Mouse (Mus musculus) cerebral cortex, adult 2 months (tissue): ENCODE data around the gene Ankrd44.

Experiments
- WGBS: fragments of 180-500 bp; shearing (Covaris S2); methylation state at CpG from one replicate; pipeline ENCODE4 v1.1.7; 2018; 5-methylcytosine and 5-hydroxymethylcytosine counted together

The Ankrd44 gene

GRCm38 (mm10) chr1:54887873-54888272 is 38.3 kb downstream of the Ankrd44 start:
- 86% methylated on average over 3 of the region's 3 CpGs for WGBS

- WGBS: 85% methylated on average over 2 of the region's 2 CpGs
Observed at GRCm38 (mm10) chr1:54882856-54883467, 43.2 kb downstream of the Ankrd44 start.

DNA sequence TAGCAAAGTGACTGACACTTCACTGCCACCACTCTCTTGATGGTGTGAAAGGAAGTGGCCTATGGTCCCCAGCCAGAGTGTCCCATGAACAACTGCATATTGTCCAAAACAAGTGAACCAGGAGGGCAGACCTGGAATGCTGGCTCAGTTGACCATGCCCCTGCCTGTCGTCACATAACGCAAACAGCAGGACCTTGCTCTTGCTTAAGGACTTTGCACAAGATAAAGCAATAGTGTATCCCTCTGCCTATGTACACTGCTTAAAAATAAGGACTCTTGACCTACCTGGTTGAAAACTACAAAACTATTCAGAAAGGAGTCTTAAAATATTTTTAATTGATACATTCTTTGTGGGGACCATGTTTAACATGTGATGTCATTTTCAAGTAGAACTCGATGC is 44.7 kb downstream of the Ankrd44 start:
- 86% methylated on average over 3 of the region's 3 CpGs for WGBS

- 53% methylated on average over 10 of the region's 10 CpGs for WGBS
Observed at GRCm38 (mm10) chr1:54877423-54878073, 48.6 kb downstream of the Ankrd44 start.

DNA sequence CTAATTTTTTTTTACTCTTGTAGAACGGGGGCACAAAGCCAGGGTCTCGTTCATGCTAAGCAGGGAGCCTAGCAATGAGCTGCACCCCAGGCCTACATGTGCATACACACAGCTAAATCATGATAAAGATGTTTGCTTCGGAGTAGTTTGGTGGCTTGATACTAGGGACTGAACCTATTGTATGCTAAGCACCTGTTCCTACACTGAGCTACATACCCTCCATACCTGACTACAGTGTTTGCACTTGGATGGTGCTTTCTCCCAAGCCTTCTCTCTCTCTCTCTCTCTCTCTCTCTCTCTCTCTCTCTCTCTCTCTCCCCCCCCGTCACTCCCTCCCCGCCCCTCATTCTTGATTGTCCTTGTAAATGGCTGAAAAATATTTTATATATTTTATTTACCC is 49.2 kb downstream of the Ankrd44 start:
- WGBS: 82% methylated on average over 5 of the region's 5 CpGs

- 92% methylated on average over 6 of the region's 6 CpGs for WGBS
Observed at GRCm38 (mm10) chr1:54874094-54874493, 52.1 kb downstream of the Ankrd44 start.

DNA sequence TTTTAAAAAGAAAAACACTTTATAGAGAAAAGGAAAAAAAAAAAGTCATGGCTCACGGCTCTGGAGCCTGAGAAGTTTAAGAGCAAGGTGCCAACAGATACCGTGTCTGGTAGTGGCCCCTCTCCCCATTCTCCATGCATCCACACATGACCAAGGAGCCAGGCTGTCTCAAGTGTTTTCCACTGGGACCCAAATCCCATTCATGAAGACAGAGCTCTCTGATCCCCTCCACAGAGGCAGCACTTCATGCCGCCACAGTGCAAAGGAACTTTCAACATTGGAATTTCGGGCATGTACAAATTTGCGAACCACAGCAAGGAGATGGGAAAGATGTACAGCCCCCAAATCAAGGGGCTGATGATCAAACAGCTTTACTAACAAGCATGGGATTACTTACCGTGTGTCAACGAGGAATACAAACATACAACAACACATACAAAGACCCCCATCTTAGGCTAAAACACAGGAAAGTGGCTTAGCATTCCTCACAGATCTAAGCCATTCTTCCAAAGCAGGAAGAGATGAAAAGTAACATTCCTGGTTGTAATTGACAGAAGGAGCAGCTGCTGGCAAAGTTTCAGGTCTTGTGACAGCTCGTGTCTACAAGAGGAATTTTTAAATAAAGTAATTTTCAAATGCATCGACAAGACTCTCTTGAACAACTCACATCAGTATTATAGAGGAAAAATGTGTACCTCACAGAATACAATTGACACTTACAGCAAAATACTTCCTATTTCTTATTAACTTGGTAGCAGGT is 53.1 kb downstream of the Ankrd44 start:
- WGBS: 70% methylated on average over 9 of the region's 9 CpGs

DNA sequence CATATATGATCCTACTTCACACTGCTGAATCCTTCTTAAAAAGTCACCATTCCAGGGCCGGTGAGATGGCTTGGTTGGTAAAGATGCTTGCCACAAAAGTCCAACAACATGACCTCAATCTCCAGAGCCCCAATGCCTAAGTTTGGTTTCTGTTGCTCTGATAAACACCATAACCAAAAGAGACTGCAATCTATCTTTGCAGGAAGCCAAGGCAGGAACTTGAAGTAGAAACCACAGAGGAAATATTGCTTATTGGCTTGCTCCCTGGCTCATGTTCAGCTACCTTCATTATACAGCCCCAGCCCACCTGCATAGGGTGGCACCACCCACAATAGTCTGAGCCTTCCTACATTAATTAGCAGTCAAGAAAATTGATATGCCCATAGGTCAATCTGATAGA is 54.9 kb downstream of the Ankrd44 start:
- 94% methylated on average over 1 of the region's 1 CpGs for WGBS

DNA sequence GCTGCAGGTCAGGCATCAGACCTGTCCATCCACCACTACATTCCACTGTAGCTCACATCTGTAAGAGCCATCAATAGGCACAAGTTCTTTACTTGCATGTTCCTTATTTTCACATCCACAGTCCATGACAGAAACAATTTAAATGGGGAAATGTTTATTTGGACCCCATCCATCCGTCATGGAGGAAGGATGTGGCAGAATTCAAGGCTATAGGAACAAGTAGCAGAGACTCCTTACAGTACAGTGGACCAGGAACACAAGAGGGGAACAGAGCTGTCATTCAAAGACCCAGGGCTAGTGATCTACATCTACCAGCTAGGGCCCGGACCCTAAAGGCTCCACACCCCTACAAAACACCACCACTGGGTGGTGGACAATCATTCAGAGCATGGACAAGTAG is 55.6 kb downstream of the Ankrd44 start:
- 92% methylated on average over 2 of the region's 2 CpGs for WGBS

DNA sequence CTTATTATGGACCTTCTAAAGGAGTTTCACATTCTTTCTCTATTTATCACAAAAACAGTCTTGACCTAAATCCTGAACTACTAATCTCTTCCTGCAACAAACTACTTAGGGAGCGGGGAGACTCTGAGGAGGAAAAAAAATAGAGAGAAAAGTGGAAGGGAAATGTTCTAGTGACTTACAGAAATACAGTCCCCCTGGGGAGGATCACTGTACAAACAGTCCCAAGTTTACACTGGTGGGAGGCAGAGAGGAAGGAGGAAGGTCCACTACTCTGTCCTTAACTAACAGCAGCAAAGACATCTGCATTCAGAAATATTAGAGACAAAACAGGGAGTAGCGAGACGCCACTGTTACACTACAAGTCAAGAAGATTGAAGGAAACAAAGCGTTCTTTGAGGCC is 59.0 kb downstream of the Ankrd44 start:
- WGBS: 64% methylated on average over 4 of the region's 4 CpGs

DNA sequence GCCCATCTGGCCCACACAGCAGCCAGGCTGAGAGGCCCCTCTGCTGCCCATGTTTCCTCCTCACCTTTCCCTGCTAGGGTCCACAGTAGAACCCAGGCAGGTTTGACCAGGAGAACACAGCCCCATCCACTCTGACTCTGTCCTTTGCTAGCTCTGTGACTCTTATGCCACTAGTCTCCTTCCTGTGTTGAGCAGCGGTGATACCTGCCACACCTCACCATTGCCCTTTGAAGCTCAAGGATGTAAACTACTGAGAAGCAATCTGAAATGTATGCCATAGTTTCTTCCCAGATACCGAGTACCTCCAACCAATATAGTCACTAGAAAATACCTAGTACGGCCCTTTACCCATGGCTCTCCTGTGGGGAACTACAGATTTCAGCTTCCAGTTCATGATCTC is 60.1 kb downstream of the Ankrd44 start:
- WGBS: 90% methylated on average over 3 of the region's 3 CpGs

- 91% methylated on average over 7 of the region's 7 CpGs for WGBS
Observed at GRCm38 (mm10) chr1:54864928-54865652, 61.1 kb downstream of the Ankrd44 start.

GRCm38 (mm10) chr1:54860361-54860760 is 65.8 kb downstream of the Ankrd44 start:
- 90% methylated on average over 5 of the region's 5 CpGs for WGBS

- 98% methylated on average over 2 of the region's 2 CpGs for WGBS
Observed at GRCm38 (mm10) chr1:54858898-54859297, 67.3 kb downstream of the Ankrd44 start.

DNA sequence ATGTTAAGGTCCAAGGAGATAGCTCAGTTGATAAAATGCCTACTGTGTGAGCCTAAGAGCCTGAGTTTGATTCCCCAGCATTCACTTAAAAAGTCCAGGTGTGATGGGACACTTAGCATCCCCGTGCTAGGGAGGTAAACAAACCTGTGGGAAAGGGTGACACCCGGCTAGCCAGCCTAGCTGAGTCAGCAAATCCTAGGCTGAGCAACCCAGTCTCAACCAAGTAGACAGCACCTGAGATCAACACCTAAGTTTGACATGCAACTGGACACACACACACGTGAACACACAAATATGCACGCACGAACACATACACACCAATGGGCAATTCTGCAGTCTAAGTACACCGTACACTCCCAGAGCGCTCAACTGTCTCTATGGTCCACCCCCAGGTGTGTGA is 69.7 kb downstream of the Ankrd44 start:
- WGBS: 94% methylated on average over 7 of the region's 7 CpGs

DNA sequence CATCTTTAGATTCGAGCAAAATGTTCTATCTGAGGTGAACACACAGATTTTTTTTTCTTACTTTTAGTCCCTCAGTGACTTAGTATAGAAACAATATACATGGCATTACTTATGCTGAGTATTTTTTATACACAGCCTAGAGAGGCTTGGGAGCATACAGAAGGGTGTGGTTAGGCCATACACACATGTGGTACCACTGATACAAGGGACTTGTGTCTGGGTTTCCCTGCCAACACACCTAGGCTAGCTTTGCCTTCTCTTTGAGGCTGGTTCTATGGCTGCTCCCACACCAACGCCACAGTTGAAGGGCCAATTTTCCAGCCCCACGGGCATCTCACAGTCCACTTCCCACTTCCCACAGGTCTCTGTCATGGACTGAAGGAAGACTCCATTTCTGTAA is 70.2 kb downstream of the Ankrd44 start:
- 82% methylated on average over 3 of the region's 3 CpGs for WGBS

GRCm38 (mm10) chr1:54854388-54854787 is 71.8 kb downstream of the Ankrd44 start:
- WGBS: 92% methylated on average over 1 of the region's 1 CpGs

DNA sequence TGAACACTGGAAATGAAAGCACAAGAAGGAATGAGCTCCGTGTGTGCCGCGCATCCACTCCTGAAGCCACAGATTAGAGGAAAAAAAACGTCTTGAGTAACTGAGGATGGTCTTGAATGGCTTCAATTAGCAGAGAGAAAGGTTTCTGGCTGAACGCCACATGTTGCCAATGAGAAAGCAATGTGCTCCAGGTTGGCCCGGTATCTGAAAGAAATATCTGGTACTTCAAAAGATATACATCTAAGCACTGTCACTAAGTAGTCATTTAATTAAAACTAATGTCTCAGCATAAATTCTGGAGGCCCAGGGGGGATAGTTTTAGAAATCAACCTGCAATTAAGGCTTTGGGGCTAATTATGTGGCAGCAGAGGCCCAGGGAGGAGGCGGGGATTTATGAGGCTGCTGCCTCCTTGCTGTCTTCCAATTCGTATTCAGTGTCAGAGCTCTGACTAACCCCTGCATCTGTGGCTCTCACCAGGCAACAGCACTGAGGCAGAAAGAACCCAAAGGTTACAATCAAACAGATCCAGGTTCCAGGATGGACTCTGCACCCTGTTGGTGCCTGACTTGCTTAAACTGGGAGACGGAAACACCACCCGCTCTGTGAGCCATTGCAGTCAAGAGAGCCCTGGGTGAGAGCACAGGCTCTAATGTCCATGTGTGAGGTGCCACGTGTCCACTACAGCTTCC is 72.7 kb downstream of the Ankrd44 start:
- WGBS: 82% methylated on average over 11 of the region's 11 CpGs

DNA sequence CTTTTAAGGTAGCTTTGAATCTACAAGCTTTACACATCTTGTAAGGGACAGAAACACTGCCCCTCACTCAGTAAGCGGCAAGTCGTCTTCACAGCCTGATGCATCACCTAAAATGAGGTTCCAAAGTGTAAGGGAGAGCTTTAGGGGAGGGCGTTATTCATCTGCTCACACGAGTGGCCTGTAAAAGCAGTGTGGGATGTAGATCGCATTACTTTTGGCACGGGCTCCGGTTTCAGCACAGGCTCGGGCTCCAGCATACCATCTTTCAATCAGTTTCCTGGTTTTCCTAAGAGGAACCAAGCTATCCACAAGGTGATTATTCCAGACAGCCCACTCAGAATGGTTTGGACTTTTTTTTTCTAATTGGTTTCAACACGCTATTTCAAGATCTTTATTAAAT is 74.6 kb downstream of the Ankrd44 start:
- 80% methylated on average over 9 of the region's 9 CpGs for WGBS

DNA sequence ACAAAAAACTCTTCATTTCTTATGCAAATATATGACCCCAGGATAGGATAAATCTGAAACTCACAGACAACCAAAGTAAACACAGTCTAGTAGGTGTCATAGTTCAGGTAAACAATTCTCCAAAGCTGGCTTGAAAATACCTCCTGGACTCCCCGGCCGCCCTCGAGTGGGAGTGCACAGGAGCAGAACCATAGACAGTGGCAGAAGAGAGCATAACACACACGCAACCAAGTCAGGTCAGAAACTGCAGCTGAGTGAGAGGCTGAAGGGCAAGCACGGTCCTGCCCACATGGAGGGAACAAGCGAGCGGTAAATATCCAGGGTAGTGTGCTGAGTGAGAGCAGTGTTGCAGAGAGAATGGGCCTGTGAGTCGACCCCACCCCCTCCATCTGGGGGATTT is 76.1 kb downstream of the Ankrd44 start:
- WGBS: 86% methylated on average over 8 of the region's 8 CpGs

DNA sequence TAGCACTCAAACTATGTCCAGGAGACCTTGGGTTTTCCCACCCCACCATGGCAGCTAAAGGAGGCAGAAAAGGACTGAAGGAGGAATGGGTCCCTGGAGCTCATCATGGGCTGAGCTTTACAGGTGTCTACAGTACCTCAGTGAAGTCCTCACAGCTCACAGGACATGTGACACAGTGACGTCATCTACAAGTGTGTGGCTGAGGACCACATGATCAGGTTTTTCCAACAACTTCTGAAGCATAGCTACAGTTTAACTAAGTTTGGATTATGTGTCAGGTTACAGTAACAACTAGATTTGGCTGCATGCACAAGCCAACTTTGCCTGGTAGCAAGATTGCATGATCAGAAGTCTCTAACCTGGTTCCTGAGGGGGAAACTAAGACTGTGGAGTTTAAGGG is 78.9 kb downstream of the Ankrd44 start:
- WGBS: 89% methylated on average over 1 of the region's 1 CpGs
